8 mouse cellular contexts compared by ENCODE assay signal in genomic region chr6:126161571-126162340, GRCm38 (mm10). TPM values are rescaled to one million over a fixed set of nuclear protein-coding genes. Genes with fewer than 3 reads are reported as not detected.
DNase-seq lines count a peak whose midpoint lies in the region; ATAC-seq and TF ChIP-seq lines count a peak whose summit lies in the region.

No protein-coding gene starts in this region.

- H3K9me3 ChIP-seq in lung, postnatal 0 days (ENCODE audit: low read length), result no peaks in the 10 kb centered on the region
- no peaks in the 10 kb centered on the region for H3K9me3 ChIP-seq in limb, embryonic 11.5 days (ENCODE audit: control insufficient read depth, low read length)
- no peaks in the 10 kb centered on the region for H3K9me3 ChIP-seq in stomach, embryonic 14.5 days (ENCODE audit: control insufficient read depth, low read depth, low read length)

- H3K27me3 ChIP-seq in lung, postnatal 0 days (replicated peaks; ENCODE audit: insufficient read depth, low read length), result peaks cover 35% of the 10 kb centered on the region
- H3K27me3 ChIP-seq in limb, embryonic 11.5 days (ENCODE audit: control insufficient read depth, insufficient read depth, low read length), result no peaks in the 10 kb centered on the region
- no peaks in the 10 kb centered on the region for H3K27me3 ChIP-seq in stomach, embryonic 14.5 days (ENCODE audit: control insufficient read depth, insufficient read depth, low read length)

- peak; percentile 40 for TF ChIP-seq CTCF in lung, postnatal 0 days (IDR thresholded peaks at IDR 0.05)

- no peak overlapping the region for H3K27ac ChIP-seq in lung, postnatal 0 days (ENCODE audit: low read length)
- no peak overlapping the region for H3K27ac ChIP-seq in limb, embryonic 11.5 days (replicated peaks; ENCODE audit: low read depth, low read length)
- H3K27ac ChIP-seq in stomach, embryonic 14.5 days (ENCODE audit: low read length), result no peak overlapping the region

- WGBS in lung, postnatal 0 days, result 38% methylated on average over 8 of the region's 8 CpGs
- 61% methylated on average over 8 of the region's 8 CpGs for WGBS in limb, embryonic 11.5 days
- 51% methylated on average over 8 of the region's 8 CpGs for WGBS in stomach, embryonic 14.5 days

- peak; percentile 39 for DNase-seq in cerebellum, adult 9-10 months
- DNase-seq in cerebellum, adult 8-10 months, result no peak
- peak; percentile 58 for DNase-seq in lung, postnatal 0 days (ENCODE audit: low spot score)
- no peak for DNase-seq in lung, postnatal 36 days
- no peak for DNase-seq in limb, embryonic 11.5 days (ENCODE audit: low spot score)
- DNase-seq in testis, postnatal 10 days (ENCODE audit: low spot score), result no peak
- no peak for DNase-seq in B cell, adult 2 months

- ATAC-seq in lung, postnatal 0 days, result no peak
- no peak for ATAC-seq in limb, embryonic 11.5 days (ENCODE audit: insufficient number of reproducible peaks, low FRiP score, low TSS enrichment, low read depth)
- ATAC-seq in stomach, embryonic 14.5 days (ENCODE audit: insufficient number of reproducible peaks, insufficient read depth, low FRiP score, low read depth), result no peak

- TF ChIP-seq EP300 in lung, postnatal 0 days (IDR thresholded peaks at IDR 0.05), result no peak

- H3K4me3 ChIP-seq in lung, postnatal 0 days (ENCODE audit: low read depth, low read length), result no peak overlapping the region
- peak overlapping the region; percentile 63 for H3K4me3 ChIP-seq in limb, embryonic 11.5 days (ENCODE audit: low read depth, low read length)
- H3K4me3 ChIP-seq in stomach, embryonic 14.5 days (ENCODE audit: low read depth, low read length), result peak overlapping the region; percentile 53

- H3K36me3 ChIP-seq in lung, postnatal 0 days (ENCODE audit: insufficient read depth, low read length), result no peaks in the 10 kb centered on the region
- H3K36me3 ChIP-seq in limb, embryonic 11.5 days (ENCODE audit: control insufficient read depth, insufficient read depth, low read length), result no peaks in the 10 kb centered on the region
- H3K36me3 ChIP-seq in stomach, embryonic 14.5 days (ENCODE audit: control insufficient read depth, insufficient read depth, low read length), result no peaks in the 10 kb centered on the region

- no peak overlapping the region for H3K9ac ChIP-seq in lung, postnatal 0 days (replicated peaks; ENCODE audit: low read depth)
- no peak overlapping the region for H3K9ac ChIP-seq in limb, embryonic 11.5 days (ENCODE audit: low read length)
- H3K9ac ChIP-seq in stomach, embryonic 14.5 days (replicated peaks; ENCODE audit: low read depth, low read length), result no peak overlapping the region

- peak overlapping the region; percentile 52; the same call in 1 of the 2 replicates for H3K4me2 ChIP-seq in lung, postnatal 0 days (replicated peaks; ENCODE audit: low read depth, low read length)
- H3K4me2 ChIP-seq in limb, embryonic 11.5 days (ENCODE audit: low read depth, severe bottlenecking), result peak overlapping the region; percentile 92
- H3K4me2 ChIP-seq in stomach, embryonic 14.5 days (replicated peaks; ENCODE audit: low read depth, low read length), result peak overlapping the region; percentile 87

- H3K4me1 ChIP-seq in lung, postnatal 0 days (ENCODE audit: insufficient read depth, low read depth, low read length), result peaks cover 29% of the 10 kb centered on the region
- peaks cover 31% of the 10 kb centered on the region; the same call in 1 of the 2 replicates for H3K4me1 ChIP-seq in limb, embryonic 11.5 days (ENCODE audit: control insufficient read depth, insufficient read depth, low read length)
- peaks cover 14% of the 10 kb centered on the region for H3K4me1 ChIP-seq in stomach, embryonic 14.5 days (ENCODE audit: control insufficient read depth, insufficient read depth, low read length)

RNA-seq across cellular contexts. Expression of gene Ntf3, which starts 5.0 kb away (rescaled TPM):
- 2.1 and 2.2 TPM in 2 replicates for polyA plus RNA-seq in lung, postnatal 0 days (2015; fragmentation: Nextera tagmentation; extraction: Ambion mirVana)
- polyA plus RNA-seq in limb, embryonic 11.5 days (2014; fragmentation: Nextera tagmentation; extraction: Ambion mirVana), result 26.8 and 29.7 TPM in 2 replicates
- 13.8 and 15.8 TPM in 2 replicates for polyA plus RNA-seq in stomach, embryonic 14.5 days (2014; fragmentation: Nextera tagmentation; extraction: Ambion mirVana)

Comparison
In these comparisons a context has a peak if more than half of its experiments do, and no peak if none do; other contexts are left out.
1. DNase-seq: peak in cerebellum, adult 9-10 months (single experiment) and lung, postnatal 0 days (single experiment); none in cerebellum, adult 8-10 months (single experiment), lung, postnatal 36 days (single experiment), limb, embryonic 11.5 days (single experiment), testis, postnatal 10 days (single experiment) and B cell, adult 2 months (0 of 2).
2. Peak in every context shown above with its lines, with median percentiles within 50 percentile points of each other: H3K4me2 ChIP-seq.